Mouse (Mus musculus) CD4-positive, CD25-positive, alpha-beta regulatory T cell (primary cell): ENCODE results near the gene Mbtps2. TPM values are rescaled to one million over a fixed set of nuclear protein-coding genes. Genes with fewer than 3 reads are reported as not detected.

ENCODE experiments used
- polyA plus RNA-seq: library from polyadenylated mRNA; unstranded; fragments of 100-300 nt; shearing (Covaris generic); gene quantifications from one replicate; pipeline ENCODE4 v1.2.1, GENCODE M21; 2017

Mbtps2 gene
- 13.1 TPM for polyA plus RNA-seq

GRCm38 (mm10) chrX:157598186-157598996 is at the start of gene Mbtps2:
Gene Mbtps2 (minus strand): TSS chrX:157598715.

DNA sequence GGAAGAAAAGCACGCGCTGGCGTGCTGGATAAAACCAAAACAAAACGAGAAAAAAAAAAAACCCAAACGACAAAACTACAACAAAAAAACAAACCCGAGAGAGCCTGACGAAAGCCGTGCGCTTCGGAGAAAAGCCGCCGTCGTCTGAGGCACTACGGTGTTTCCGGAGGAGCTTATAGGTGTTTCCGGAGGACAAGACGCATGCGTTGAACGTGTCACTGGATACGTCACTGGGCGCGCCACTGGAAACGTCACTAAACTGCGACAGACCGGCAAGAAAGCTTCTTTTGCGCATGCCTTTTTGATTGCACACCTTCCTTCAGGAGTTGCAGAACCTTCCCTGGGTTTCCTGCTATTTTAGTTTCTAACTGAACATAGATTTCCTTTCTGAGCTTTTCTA is 29.7 kb downstream of the Mbtps2 start, which contains the start of gene Yy2:
Gene Yy2, minus strand, starts transcription at position 146 of the 400 bp plus-strand sequence.

DNA sequence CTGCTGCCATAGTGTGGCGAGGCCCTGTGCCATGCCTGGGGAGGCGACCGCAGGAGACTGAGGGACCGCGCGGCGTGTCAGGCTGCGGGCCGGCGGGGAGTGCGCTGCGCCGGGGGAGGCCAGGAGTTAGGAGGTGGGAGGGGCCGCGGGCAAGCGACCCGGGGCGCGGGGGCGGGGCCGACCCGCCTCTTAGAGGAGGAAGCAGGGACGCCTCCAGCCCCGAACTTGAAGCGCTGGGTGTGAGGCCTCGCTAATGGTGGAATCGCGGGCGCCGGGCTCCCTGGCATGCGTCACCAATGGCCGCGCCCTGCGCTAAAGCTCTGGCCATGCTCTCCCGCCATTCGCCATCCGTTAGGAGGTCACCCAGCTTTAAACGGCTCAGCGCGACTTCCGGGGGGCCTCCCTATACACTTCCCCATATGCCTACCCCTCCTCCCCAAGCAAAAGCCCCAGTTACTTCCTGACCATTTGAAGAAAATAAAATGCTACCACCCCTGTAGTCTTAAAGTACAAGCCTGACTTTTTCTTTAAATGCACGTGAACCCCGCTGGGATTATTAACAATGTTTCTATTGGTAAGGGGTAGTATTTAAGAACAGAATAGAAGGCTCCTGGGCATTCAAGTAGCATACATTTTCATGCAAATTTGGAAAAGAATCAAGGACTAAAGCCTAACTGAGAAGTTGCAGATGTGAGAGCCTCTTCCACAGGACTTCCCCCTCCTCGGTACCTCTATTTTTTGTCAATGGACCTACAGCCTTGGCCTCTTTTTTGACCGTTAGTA is 106.4 kb downstream of the Mbtps2 start, which contains the start of gene Sms:
Gene Sms, minus strand, starts transcription at position 344 of the 783 bp plus-strand sequence.

Other genes starting within 250 kb of the Mbtps2 start
- gene Phex, start 183.4 kb downstream of the Mbtps2 start, polyA plus RNA-seq: not detected
- 74.5 TPM for gene Sms, start 106.4 kb downstream of the Mbtps2 start, polyA plus RNA-seq
- gene Yy2, start 29.7 kb downstream of the Mbtps2 start, polyA plus RNA-seq: 2.9 TPM
- not detected for gene Smpx, start 100.2 kb upstream of the Mbtps2 start, polyA plus RNA-seq
- not detected for gene Klhl34, start 219.7 kb upstream of the Mbtps2 start, polyA plus RNA-seq